Mouse (Mus musculus): ENCODE data around the gene Inafm2.

Gene Inafm2

GRCm38 (mm10) chr2:118756103-118756502 is 10.5 kb downstream of the Inafm2 start:
- DNase-seq (ENCODE audit: low read depth, low spot score), result peak; percentile 63

- DNase-seq (ENCODE audit: low read depth, low spot score), result peak; percentile 79
These were observed 14.3 kb downstream of the Inafm2 start for GRCm38 (mm10) chr2:118759828-118760227.

DNA sequence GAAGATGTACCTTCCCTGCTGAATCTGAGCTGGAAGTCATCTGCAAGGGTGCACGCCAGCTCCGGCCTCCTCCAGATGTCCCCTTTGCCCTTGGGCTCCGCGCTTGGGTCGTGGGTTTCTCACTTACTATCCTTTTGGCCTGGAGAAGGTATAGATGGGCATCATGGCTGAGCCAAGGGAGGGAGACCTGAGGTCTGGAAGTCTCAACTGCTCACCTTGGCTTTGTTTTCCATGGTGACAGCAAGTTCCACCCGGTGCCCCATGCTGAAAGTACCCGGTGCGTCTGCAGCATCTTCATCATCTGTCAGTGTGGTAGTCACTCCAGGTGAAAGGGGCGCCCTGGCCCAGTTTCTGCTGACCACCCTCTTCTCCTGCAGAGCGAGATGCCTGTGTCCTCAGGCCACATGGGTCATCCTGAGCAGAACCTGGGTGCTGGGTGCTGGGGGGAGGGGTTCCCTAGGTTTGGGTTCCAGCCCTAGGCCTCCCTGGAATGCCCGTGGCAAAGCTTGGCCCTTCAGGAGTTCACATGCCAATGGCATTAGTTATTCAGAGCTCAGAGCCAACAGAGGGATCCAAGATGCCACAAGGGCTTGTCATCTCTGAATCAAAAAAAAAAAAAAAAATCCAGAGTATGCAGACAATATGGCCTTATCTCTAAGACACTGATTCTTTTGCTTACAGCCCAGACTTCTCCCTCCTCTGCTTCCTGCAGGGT is 14.9 kb downstream of the Inafm2 start:
- DNase-seq (ENCODE audit: low read depth, low spot score), result no peak

DNA sequence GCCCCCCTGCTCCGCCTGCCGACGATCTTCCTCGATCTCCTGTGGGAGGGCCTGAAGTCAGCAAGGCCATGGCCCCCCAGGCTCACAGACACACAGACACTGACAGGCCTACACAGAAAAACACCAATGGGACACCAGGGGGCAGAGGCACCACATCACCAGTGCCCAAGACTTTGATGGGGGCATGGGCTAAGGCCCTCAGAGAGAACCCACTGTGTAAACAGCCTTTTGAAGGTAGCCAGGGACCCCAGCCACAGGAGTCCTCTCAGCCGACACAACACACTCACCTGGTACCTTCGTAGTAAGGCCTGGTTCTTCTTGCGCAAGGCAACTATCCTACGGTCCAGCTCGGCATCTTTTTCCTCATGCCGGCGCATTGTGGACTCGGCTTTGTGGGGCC is 15.8 kb downstream of the Inafm2 start:
- no peak for DNase-seq (ENCODE audit: low read depth, low spot score)

DNA sequence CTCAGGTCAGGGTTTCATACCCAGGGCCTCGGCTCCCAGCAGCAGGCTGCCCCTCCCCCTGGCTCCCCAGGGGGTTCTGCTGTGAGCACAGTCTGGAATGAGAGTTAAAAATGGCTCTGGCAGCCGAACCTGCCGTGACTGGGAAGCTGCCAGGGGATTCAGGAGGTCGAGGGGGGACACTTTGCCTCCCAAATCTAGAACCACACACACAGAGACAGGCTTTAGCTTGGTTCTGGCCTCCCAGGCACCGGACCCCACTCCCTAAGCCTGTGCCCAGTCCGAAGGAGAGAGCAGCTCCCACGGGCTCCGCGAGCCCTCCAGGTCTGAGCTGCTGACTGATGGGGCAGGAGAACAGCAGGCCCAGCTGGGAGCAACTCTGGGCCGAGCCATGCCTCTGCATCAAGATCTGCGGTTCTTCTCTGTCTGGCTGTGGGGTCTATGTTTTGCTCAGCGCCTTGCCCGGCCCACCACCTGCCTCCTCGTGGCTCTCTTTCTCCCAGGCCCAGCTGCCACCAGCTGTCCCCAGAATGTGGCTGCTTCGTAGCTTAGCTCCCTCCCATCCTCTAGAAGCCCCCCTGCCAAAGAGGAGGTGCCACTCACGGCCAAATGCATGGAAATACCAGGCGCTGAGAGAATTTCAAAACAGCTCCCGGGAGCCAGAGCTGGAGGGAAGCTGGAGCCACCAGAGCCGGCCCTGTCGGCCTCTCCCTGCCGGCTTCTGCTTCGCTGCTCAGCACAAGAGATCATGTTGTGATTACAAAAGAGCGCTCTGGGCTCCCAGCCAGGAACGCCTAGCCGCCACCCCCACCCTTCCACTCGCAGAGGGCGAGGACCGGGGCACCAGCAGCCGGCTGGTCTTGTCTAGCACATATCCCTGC is 16.6 kb downstream of the Inafm2 start, which contains the start of gene Ccdc9b:
Ccdc9b (minus strand) TSS at position 756 of the 878 bp plus-strand sequence.
- peak; percentile 94 for DNase-seq (ENCODE audit: low read depth, low spot score)

- no peak for DNase-seq (ENCODE audit: low read depth, low spot score)
These were observed 17.2 kb downstream of the Inafm2 start for GRCm38 (mm10) chr2:118762784-118763148.

DNA sequence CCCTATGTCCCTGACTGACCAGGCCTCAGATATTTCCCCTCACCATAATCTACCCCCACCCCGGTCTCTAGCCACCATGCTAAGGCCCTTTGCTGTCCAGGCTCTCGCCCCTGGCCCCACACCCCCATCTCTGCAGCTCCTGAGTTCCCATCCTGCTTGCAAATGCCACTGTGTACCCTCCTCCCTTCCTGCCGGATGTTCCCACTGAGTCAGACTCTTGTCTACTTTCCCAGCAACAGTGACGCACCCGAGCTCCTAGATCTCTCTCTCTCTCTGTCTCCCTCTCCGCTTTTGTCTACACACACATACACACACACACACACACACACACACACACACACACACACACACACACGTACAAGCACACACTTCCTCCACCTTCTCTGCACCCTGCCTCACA is 17.9 kb downstream of the Inafm2 start:
- DNase-seq (ENCODE audit: low read depth, low spot score), result peak; percentile 94

DNA sequence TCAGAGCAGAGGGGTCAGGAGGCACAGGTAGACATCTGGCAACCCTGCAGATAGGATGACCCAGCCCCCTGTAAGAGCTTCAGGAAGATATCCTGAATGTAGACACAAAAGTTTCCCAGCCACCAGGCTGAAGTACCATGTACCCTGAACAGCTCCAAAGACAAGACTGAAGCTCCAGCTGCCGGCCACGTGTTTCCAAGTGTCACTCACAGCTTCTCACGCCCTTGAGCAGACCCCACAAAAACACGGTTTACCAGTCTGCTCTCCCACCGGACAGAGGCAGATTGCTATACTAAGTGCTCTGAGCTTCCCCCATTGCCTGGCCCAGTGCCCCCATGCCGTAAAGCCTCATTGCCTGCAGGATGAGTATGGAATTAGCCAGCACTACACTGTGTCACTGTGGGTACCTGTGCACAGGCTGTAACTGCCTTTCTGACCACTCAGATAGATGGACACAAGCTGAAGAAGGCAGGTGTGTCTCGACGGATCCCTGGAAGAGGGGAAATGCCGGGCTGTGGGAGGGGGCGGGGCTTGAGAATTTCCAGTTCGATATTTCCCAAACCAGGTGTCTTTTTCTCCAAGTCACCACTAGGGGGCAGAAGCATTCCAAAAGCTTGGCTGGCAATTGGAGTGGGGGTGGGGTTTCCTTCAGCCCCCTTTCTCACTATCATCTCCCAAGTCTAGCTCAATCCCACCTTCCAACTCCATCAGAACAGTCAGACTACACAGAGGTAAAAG is 18.7 kb downstream of the Inafm2 start:
- DNase-seq (ENCODE audit: low read depth, low spot score), result peak; percentile 83

- no peak for DNase-seq (ENCODE audit: low read depth, low spot score)
These were observed 19.3 kb downstream of the Inafm2 start for GRCm38 (mm10) chr2:118764875-118765274.

GRCm38 (mm10) chr2:118766041-118767033 is 20.8 kb downstream of the Inafm2 start:
- no peak for DNase-seq (ENCODE audit: low read depth, low spot score)

DNA sequence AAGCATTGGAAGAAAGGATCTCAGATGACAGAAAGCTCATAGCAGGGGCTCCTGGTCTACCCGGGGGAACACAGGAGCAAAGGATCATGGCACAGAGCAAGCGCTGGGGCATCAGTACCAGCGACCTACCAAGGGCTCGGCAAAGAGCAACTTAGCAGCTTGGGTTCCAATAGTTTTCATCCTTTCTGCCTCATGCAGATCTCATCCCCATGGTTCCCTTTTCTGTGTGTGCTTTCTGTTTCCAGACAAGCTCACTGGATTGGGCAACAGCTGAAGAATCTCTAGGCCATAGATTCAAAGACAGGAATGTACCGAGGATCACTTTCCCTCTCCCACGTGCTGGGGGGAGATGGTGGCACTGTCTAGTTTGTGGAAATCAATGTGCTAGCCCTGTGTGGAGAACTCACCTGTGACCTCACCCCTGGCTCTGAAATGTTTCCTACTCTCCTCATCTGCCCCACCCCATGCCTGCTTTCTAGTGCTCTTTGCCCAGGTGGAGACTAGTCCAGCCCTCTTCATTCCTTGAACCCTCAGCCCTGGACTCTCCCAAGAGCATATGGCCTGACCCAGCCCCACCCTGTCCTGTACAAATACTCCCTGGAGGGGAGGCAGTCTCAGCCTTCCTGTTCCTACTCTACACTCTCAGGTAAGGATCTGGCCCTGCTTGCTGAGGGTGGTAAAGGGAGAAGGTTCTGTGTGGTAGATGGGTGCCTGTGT is 26.8 kb downstream of the Inafm2 start, which contains the start of gene Phgr1:
Phgr1 (plus strand) TSS at position 612 of the 717 bp plus-strand sequence.
- DNase-seq (ENCODE audit: low read depth, low spot score), result no peak

DNA sequence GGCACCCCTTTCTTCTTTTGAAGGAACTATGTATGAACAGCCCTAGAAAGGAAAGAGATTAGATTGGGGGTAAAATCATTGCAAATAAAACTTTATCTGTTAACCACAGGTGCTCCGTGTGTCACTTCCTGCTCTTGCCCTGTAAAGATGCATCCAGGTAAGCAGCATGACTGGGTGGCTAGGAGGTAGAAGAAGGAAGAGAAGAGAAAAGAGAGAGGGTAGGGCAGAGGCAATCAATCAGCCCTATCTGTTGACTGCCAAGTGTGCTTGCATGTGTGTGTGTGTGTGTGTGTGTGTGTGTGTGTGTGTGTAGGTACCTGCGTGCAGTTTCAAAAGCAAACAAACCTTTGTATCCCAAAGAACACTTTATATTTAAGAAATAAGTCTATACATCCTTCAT is 29.0 kb downstream of the Inafm2 start:
- no peak for DNase-seq (ENCODE audit: low read depth, low spot score)

DNA sequence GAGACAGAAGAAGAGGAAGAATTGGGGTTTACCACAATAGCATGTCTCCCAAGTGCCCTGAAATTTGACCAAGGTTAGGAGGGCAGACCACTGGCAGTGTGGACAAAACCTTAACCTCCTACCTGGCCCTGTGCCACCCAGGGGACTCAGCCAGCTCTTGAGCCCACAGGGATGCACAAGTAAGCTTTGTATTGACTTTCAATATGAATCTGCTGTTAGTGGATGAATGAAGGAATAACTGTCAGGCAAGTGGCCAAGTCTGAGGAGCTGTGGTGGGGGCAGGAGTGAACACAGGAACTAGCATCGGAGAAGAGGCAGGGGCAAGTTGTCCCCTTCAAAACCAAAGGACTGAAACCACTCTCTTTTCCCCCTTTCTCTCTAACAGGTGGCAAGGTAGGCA is 29.8 kb downstream of the Inafm2 start:
- peak; percentile 63 for DNase-seq (ENCODE audit: low read depth, low spot score)

GRCm38 (mm10) chr2:118775846-118776245 is 30.3 kb downstream of the Inafm2 start:
- DNase-seq (ENCODE audit: low read depth, low spot score), result peak; percentile 96

DNA sequence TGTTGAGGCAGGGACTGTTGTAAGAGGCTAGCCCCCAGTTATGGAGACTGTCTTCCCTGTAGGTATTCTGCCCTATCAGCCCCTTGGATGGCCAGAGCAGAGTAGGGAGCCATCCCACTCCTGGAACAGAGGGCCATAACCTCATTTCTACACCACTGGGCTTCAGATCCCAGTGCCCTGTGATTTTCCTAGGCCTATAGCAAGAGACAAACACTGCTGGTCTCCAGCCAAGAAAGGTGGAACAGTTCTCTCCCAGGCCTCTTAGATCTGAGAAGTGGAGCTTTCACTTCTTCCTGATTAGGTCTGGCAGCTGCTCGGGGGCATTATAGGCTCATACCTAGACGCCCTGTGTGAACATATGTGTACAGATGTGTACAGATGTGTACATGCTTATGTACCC is 30.7 kb downstream of the Inafm2 start:
- DNase-seq (ENCODE audit: low read depth, low spot score), result no peak

DNA sequence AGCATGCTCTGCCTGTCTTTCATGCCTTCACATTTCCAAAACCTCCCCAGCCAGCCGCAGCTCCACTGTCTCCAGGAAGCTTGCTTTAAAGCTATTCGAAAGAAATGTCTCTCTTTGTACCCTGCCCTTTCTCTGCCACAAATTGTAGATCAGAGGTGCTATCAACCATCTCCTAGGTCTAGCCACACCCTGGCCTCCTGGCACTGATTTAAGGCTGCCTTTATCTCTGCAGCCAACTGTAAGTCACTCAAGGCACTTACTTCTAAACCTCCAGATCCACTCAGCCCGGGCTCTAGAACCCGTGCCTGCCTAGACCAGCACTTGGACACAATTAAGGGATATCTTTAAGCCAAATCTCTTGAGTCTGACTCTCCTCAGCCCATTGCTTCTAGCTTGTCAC is 32.9 kb downstream of the Inafm2 start:
- DNase-seq (ENCODE audit: low read depth, low spot score), result no peak

DNA sequence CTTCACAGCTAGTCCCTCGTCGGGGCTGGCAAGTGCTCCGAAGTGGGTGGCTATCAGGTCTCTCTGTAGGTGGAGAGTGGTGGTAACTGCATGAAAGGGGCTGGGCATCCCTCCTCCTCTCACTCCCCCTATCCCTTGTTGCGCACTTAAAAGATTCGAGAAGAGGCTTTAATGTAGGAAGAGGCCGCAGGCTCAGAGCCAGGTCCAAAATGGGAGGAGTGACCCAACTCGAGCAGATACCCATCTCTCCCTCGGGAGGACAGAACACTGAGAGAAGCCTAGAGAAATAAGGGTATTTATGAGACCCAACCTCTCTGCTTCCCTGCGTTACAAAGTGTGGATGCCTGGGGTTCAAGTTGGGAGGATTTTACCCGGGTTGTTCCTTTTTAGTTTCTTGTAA is 33.5 kb downstream of the Inafm2 start:
- peak; percentile 50 for DNase-seq (ENCODE audit: low read depth, low spot score)

DNA sequence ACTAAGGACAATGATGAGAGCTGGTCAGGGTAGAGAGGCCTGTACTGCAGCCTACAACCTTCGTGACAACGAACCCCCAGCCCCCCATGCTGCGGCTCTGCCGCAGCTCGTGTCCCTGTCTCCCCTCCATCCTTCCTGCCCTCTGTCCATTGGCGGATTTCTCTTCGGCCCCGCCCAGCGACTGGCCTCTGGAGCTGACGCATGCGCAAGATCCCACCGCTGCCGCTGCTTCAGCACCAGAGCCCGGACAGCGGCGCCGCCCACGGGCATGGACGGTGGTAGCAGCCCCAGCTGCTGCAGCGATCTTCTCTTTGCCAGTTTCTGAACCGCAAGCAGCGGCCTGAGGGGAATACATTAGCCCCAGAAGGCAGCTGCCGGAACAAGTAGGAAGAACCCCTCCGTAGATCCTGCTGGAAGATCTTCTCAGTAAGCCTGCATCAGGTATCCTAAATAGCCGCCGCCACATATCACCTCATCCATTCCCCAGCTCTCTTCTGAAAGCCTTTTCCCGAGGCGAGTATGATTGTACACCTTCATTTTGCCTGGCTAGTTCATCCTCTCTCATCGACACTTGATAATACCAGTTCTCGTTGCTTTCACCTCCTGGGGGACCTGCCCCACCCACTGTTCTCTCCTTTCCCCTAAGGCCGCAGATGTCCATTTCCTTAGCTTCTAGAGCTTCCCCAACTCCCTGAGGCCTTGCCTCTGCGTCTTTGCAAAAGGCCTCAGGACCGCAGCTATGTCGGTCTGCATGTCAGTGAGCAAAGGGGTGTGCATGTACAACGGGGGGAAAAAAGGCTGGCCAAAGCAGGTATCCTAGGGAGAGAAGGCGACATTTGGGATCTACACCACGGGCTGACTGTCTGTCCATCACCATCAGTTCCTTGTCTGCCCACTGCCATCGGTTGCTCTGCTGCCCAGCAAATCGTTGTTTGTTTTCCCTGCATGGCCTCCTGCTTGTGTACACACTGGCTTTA is 34.2 kb downstream of the Inafm2 start, which contains the start of gene Disp2:
Disp2 (plus strand) TSS at position 216 of the 977 bp plus-strand sequence.
- DNase-seq (ENCODE audit: low read depth, low spot score), result peak; percentile 98

DNA sequence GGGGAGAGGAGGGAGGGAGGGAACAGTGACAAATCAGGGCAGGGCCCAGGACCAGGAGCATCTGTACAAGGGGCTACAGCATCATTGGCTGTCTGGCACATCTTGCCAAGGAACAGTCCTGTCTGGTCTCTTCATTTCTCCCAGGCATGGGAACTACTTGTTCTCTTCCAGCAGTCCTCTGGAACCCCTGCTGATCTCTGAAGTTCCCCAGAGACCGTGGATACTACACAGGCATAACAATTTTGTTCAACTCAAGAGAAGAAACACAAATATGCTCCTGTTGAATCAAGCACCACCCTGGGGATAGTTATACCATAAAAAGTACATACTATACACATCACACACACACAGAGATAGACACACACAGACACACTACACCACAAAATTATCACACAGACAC is 35.6 kb downstream of the Inafm2 start:
- peak; percentile 41 for DNase-seq (ENCODE audit: low read depth, low spot score)
